Mouse (Mus musculus) kidney, postnatal 0 days (tissue): ENCODE measurements at regions not wholly inside any gene's neighbourhood (a gene's known extent, or its start where the extent isn't known, plus 50 kb on each side); places are given as distances from the start of the nearest gene placed in this dataset.
A peak's percentile ranks its signal among the peaks of the same experiment; 100 is the strongest.

Experiments used
- ATAC-seq: fragments of 200-750 bp; cut with Nextera tagmentation; replicated peaks from 2 replicates; pipeline ENCODE4 v1.8.0; 2017; ENCODE audit warnings: low read depth, moderate number of reproducible peaks, moderate TSS enrichment, moderate library complexity; ENCODE audit not compliant: low FRiP score
- DNase-seq: peaks from one replicate; pipeline ENCODE4 v3.0.0-alpha.2; 2016; ENCODE audit warnings: low spot score
- H3K27ac ChIP-seq: fragments of 300-500 bp; sonication (generic); 2 replicates; pipeline ENCODE4 v1.5.1; 2014; ENCODE audit warnings: mild to moderate bottlenecking
- H3K27me3 ChIP-seq: fragments of 300-500 bp; sonication (generic); 2 replicates; pipeline ENCODE4 v1.6.1; 2014; ENCODE audit warnings: low read length, mixed read lengths; ENCODE audit not compliant: insufficient read depth
- H3K36me3 ChIP-seq: fragments of 300-500 bp; sonication (generic); 2 replicates; pipeline ENCODE4 v1.6.1; 2014; ENCODE audit warnings: low read length, mixed read lengths; ENCODE audit not compliant: insufficient read depth
- H3K4me1 ChIP-seq: fragments of 300-500 bp; sonication (generic); replicated peaks from 2 replicates; pipeline ENCODE4 v1.6.1; 2014; ENCODE audit warnings: antibody characterized with exemption, low read length, mixed read lengths; ENCODE audit not compliant: insufficient read depth
- H3K4me2 ChIP-seq: fragments of 300-500 bp; sonication (generic); 2 replicates; pipeline ENCODE4 v1.6.1; 2014; ENCODE audit warnings: mild to moderate bottlenecking, low read length, moderate library complexity, mixed read lengths
- H3K4me3 ChIP-seq: fragments of 300-500 bp; sonication (generic); replicated peaks from 2 replicates; pipeline ENCODE4 v1.5.1; 2014; ENCODE audit warnings: low read depth, low read length
- H3K9ac ChIP-seq: fragments of 300-500 bp; sonication (generic); 2 replicates; pipeline ENCODE4 v1.6.1; 2014; ENCODE audit warnings: low read depth, low read length
- H3K9me3 ChIP-seq: fragments of 300-500 bp; sonication (generic); replicated peaks from 2 replicates; pipeline ENCODE4 v1.6.1; 2016; ENCODE audit warnings: low read length, inconsistent platforms, mixed read lengths
- CTCF ChIP-seq: IDR thresholded peaks from 2 replicates; pipeline ENCODE4 v1.5.1; 2016; ENCODE audit warnings: antibody characterized with exemption, low read depth, mild to moderate bottlenecking, moderate library complexity
- WGBS: fragments of 180-500 bp; shearing (Covaris S2); extraction: QIAGEN DNeasy Blood & Tissue Kit; methylation state at CpG from one replicate; pipeline ENCODE4 v1.1.7; 2014; 5-methylcytosine and 5-hydroxymethylcytosine counted together

- Histone ChIP-seq H3K4me1 (no peaks in the 10 kb centered on the region), H3K4me2 (no peak overlapping the region), H3K9me3 (no peaks in the 10 kb centered on the region), H3K9ac (no peak overlapping the region), H3K27me3 (no peaks in the 10 kb centered on the region), H3K27ac (no peak overlapping the region), H3K4me3 (no peak overlapping the region), H3K36me3 (no peaks in the 10 kb centered on the region)
- ATAC-seq (no peak), DNase-seq (no peak)
- WGBS = 78% methylated on average over 4 of the region's 4 CpGs
- TF ChIP-seq CTCF = no peak
Observed at GRCm38 (mm10) chr2:142560896-142561500, 340.3 kb downstream of the Kif16b start.

GRCm38 (mm10) chr2:142560400-142560799 is 340.9 kb downstream of the Kif16b start:
- WGBS = 70% methylated on average over 3 of the region's 3 CpGs
- no peak overlapping the region for H3K9ac ChIP-seq
- ATAC-seq (no peak), DNase-seq (no peak)
- H3K4me1 ChIP-seq = no peaks in the 10 kb centered on the region
- H3K9me3 ChIP-seq = no peaks in the 10 kb centered on the region
- H3K4me2 ChIP-seq = no peak overlapping the region
- TF ChIP-seq CTCF = no peak
- H3K36me3 ChIP-seq = no peaks in the 10 kb centered on the region
- no peak overlapping the region for H3K27ac ChIP-seq
- H3K4me3 ChIP-seq = no peak overlapping the region
- H3K27me3 ChIP-seq = no peaks in the 10 kb centered on the region

- TF ChIP-seq CTCF = no peak
- Histone ChIP-seq H3K9me3 (no peaks in the 10 kb centered on the region), H3K9ac (no peak overlapping the region), H3K4me2 (no peak overlapping the region), H3K4me3 (no peak overlapping the region), H3K27ac (no peak overlapping the region), H3K36me3 (no peaks in the 10 kb centered on the region), H3K27me3 (no peaks in the 10 kb centered on the region), H3K4me1 (no peaks in the 10 kb centered on the region)
- ATAC-seq (no peak), DNase-seq (no peak)
Observed at GRCm38 (mm10) chr2:142559946-142560345, 341.4 kb downstream of the Kif16b start.

GRCm38 (mm10) chr2:142554851-142555250 is 346.5 kb downstream of the Kif16b start:
- no peaks in the 10 kb centered on the region for H3K36me3 ChIP-seq
- H3K27me3 ChIP-seq = no peaks in the 10 kb centered on the region
- H3K4me1 ChIP-seq = no peaks in the 10 kb centered on the region
- H3K4me3 ChIP-seq = no peak overlapping the region
- DNase-seq (no peak), ATAC-seq (no peak)
- no peak overlapping the region for H3K4me2 ChIP-seq
- H3K27ac ChIP-seq = no peak overlapping the region
- 86% methylated on average over 2 of the region's 2 CpGs for WGBS
- H3K9ac ChIP-seq = no peak overlapping the region
- TF ChIP-seq CTCF = no peak
- H3K9me3 ChIP-seq = no peaks in the 10 kb centered on the region

GRCm38 (mm10) chr2:142551690-142552089 is 349.6 kb downstream of the Kif16b start:
- H3K9me3 ChIP-seq = no peaks in the 10 kb centered on the region
- H3K4me2 ChIP-seq = no peak overlapping the region
- no peak for TF ChIP-seq CTCF
- no peak for ATAC-seq
- no peak overlapping the region for H3K9ac ChIP-seq
- no peak overlapping the region for H3K27ac ChIP-seq
- 68% methylated on average over 3 of the region's 3 CpGs for WGBS
- no peaks in the 10 kb centered on the region for H3K36me3 ChIP-seq
- H3K4me3 ChIP-seq = no peak overlapping the region
- no peaks in the 10 kb centered on the region for H3K27me3 ChIP-seq
- DNase-seq = no peak
- no peaks in the 10 kb centered on the region for H3K4me1 ChIP-seq

GRCm38 (mm10) chr2:142548766-142549165 is 352.6 kb downstream of the Kif16b start:
- no peak for TF ChIP-seq CTCF
- H3K9me3 ChIP-seq = no peaks in the 10 kb centered on the region
- WGBS = 79% methylated on average over 4 of the region's 4 CpGs
- no peaks in the 10 kb centered on the region for H3K27me3 ChIP-seq
- no peak overlapping the region for H3K9ac ChIP-seq
- no peaks in the 10 kb centered on the region for H3K36me3 ChIP-seq
- no peak overlapping the region for H3K4me3 ChIP-seq
- no peak overlapping the region for H3K27ac ChIP-seq
- ATAC-seq = no peak
- no peak overlapping the region for H3K4me2 ChIP-seq
- H3K4me1 ChIP-seq = no peaks in the 10 kb centered on the region
- DNase-seq = no peak

- ATAC-seq = no peak
Observed at GRCm38 (mm10) chr2:142544937-142545336, 356.4 kb downstream of the Kif16b start.

More at GRCm38 (mm10) chr2:142544937-142545336, 356.4 kb downstream of the Kif16b start:
- WGBS = 67% methylated on average over 6 of the region's 6 CpGs
- Histone ChIP-seq H3K9ac (no peak overlapping the region), H3K4me2 (no peak overlapping the region), H3K27ac (no peak overlapping the region), H3K9me3 (no peaks in the 10 kb centered on the region), H3K36me3 (no peaks in the 10 kb centered on the region), H3K4me1 (no peaks in the 10 kb centered on the region), H3K27me3 (no peaks in the 10 kb centered on the region), H3K4me3 (no peak overlapping the region)
- peak; percentile 4 for DNase-seq
- TF ChIP-seq CTCF = no peak
